8 mouse cellular contexts compared by ENCODE assay signal in the genomic region with DNA sequence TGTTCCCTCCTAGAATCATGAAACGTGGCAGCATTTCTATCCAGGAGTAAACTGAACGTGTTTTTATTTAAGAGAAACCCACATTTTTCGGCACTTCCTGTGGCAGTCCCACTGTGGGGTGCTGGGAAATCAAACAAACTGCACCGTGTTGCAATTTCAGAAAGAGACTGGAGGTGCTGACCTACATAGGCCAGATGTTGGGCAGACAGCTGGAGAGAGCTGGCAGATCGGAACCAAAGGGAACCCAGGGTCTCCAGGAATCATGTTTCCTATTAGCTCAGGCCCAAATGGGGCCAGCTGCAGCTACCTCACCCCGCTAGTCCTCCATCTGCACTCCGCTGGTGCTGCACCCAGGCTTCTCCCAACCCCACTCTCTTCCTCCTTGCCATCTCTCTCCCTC. TPM values are rescaled to one million over a fixed set of nuclear protein-coding genes. Genes with fewer than 3 reads are reported as not detected.
DNase-seq lines count a peak whose midpoint lies in the region; ATAC-seq and TF ChIP-seq lines count a peak whose summit lies in the region.

No protein-coding gene starts in this region.

- no peak overlapping the region for H3K4me2 ChIP-seq in midbrain, embryonic 13.5 days (replicated peaks)
- no peak overlapping the region for H3K4me2 ChIP-seq in midbrain, embryonic 16.5 days (ENCODE audit: low read length)
- H3K4me2 ChIP-seq in lung, embryonic 15.5 days: no peak overlapping the region
- H3K4me2 ChIP-seq in forebrain, postnatal 0 days (ENCODE audit: low read depth): no peak overlapping the region

- H3K9me3 ChIP-seq in midbrain, embryonic 13.5 days: no peaks in the 10 kb centered on the region
- H3K9me3 ChIP-seq in midbrain, embryonic 16.5 days (replicated peaks; ENCODE audit: control insufficient read depth, low read length, poor library complexity, severe bottlenecking): no peaks in the 10 kb centered on the region
- no peaks in the 10 kb centered on the region for H3K9me3 ChIP-seq in lung, embryonic 15.5 days
- no peaks in the 10 kb centered on the region for H3K9me3 ChIP-seq in forebrain, postnatal 0 days (ENCODE audit: low read length)

- 0 out of 2 replicates have a peak, but pooled peaks have one; percentile 7 for ATAC-seq in midbrain, embryonic 13.5 days
- no peak for ATAC-seq in midbrain, embryonic 16.5 days
- ATAC-seq in lung, embryonic 15.5 days (ENCODE audit: borderline replicate concordance, extremely low read depth, low FRiP score, low TSS enrichment): peak; percentile 13; the same call in 1 of the 2 replicates
- ATAC-seq in forebrain, postnatal 0 days: no peak

- peaks cover 34% of the 10 kb centered on the region for H3K4me1 ChIP-seq in midbrain, embryonic 13.5 days (replicated peaks)
- H3K4me1 ChIP-seq in midbrain, embryonic 16.5 days (ENCODE audit: control insufficient read depth, insufficient read depth, low read length): peaks cover 12% of the 10 kb centered on the region
- peaks cover 50% of the 10 kb centered on the region for H3K4me1 ChIP-seq in lung, embryonic 15.5 days
- no peaks in the 10 kb centered on the region for H3K4me1 ChIP-seq in forebrain, postnatal 0 days (ENCODE audit: insufficient read depth)

- DNase-seq in heart, adult 9 months (ENCODE audit: low spot score in 2 of 2): peak; percentile 70 to 71
- DNase-seq in thymus, postnatal 14 days: peak; percentile 29
- DNase-seq in natural killer cell, adult 2 months (ENCODE audit: low spot score in 2 of 2): no peak
- no peak for DNase-seq in forebrain, postnatal 0 days
- DNase-seq in kidney, postnatal 14 days: no peak

- H3K27ac ChIP-seq in midbrain, embryonic 13.5 days: no peak overlapping the region
- H3K27ac ChIP-seq in midbrain, embryonic 16.5 days (ENCODE audit: low read length): no peak overlapping the region
- peak overlapping the region; percentile 74 for H3K27ac ChIP-seq in lung, embryonic 15.5 days
- H3K27ac ChIP-seq in forebrain, postnatal 0 days (ENCODE audit: low read depth, low read length): no peak overlapping the region

- H3K4me3 ChIP-seq in midbrain, embryonic 13.5 days (replicated peaks): no peak overlapping the region
- no peak overlapping the region for H3K4me3 ChIP-seq in midbrain, embryonic 16.5 days (ENCODE audit: low read depth, low read length)
- no peak overlapping the region for H3K4me3 ChIP-seq in lung, embryonic 15.5 days
- H3K4me3 ChIP-seq in forebrain, postnatal 0 days (ENCODE audit: low read depth, low read length): no peak overlapping the region

- no peak overlapping the region for H3K9ac ChIP-seq in midbrain, embryonic 13.5 days (replicated peaks)
- no peak overlapping the region; the same call in 1 of the 2 replicates for H3K9ac ChIP-seq in midbrain, embryonic 16.5 days (ENCODE audit: low read depth, low read length)
- H3K9ac ChIP-seq in lung, embryonic 15.5 days: no peak overlapping the region
- H3K9ac ChIP-seq in forebrain, postnatal 0 days: no peak overlapping the region

- peaks cover 6% of the 10 kb centered on the region for H3K36me3 ChIP-seq in midbrain, embryonic 13.5 days
- no peaks in the 10 kb centered on the region for H3K36me3 ChIP-seq in midbrain, embryonic 16.5 days (ENCODE audit: control insufficient read depth, insufficient read depth, low read length)
- H3K36me3 ChIP-seq in lung, embryonic 15.5 days: no peaks in the 10 kb centered on the region
- no peaks in the 10 kb centered on the region for H3K36me3 ChIP-seq in forebrain, postnatal 0 days (ENCODE audit: insufficient read depth)

- H3K27me3 ChIP-seq in midbrain, embryonic 13.5 days: no peaks in the 10 kb centered on the region
- H3K27me3 ChIP-seq in midbrain, embryonic 16.5 days (ENCODE audit: control insufficient read depth, insufficient read depth, low read depth, low read length): no peaks in the 10 kb centered on the region
- no peaks in the 10 kb centered on the region for H3K27me3 ChIP-seq in lung, embryonic 15.5 days
- no peaks in the 10 kb centered on the region for H3K27me3 ChIP-seq in forebrain, postnatal 0 days (ENCODE audit: insufficient read depth, low read length)

- no peak for TF ChIP-seq CTCF in forebrain, postnatal 0 days (IDR thresholded peaks at IDR 0.05; ENCODE audit: low read depth)

- WGBS in midbrain, embryonic 13.5 days: 86% methylated on average over 7 of the region's 7 CpGs
- WGBS in midbrain, embryonic 16.5 days: 83% methylated on average over 7 of the region's 7 CpGs
- 50% methylated on average over 7 of the region's 7 CpGs for WGBS in lung, embryonic 15.5 days
- WGBS in forebrain, postnatal 0 days: 84% methylated on average over 7 of the region's 7 CpGs

RNA-seq across cellular contexts. Expression of gene Sh3pxd2b, which starts 16.8 kb away (rescaled TPM):
- 22.5 and 25.3 TPM in 2 replicates for polyA plus RNA-seq in midbrain, embryonic 13.5 days (2015; fragmentation: Nextera tagmentation; extraction: Ambion mirVana)
- 21.6 and 23.4 TPM in 2 replicates for polyA plus RNA-seq in midbrain, embryonic 16.5 days (2015; fragmentation: Nextera tagmentation; extraction: Ambion mirVana)
- polyA plus RNA-seq in lung, embryonic 15.5 days (2015; fragmentation: Nextera tagmentation; extraction: Ambion mirVana): 21.8 and 24.3 TPM in 2 replicates
- total RNA-seq in forebrain, postnatal 0 days (2014; rRNA removed): 26.0 and 35.9 TPM in 2 replicates
- 5.7 and 7.4 TPM in 2 replicates for polyA plus RNA-seq in forebrain, postnatal 0 days (2015; fragmentation: Nextera tagmentation; extraction: Ambion mirVana)

Comparison
In these comparisons a context has a peak if more than half of its experiments do, and no peak if none do; other contexts are left out.
1. ATAC-seq: peak in midbrain, embryonic 13.5 days (single experiment) and lung, embryonic 15.5 days (single experiment); none in midbrain, embryonic 16.5 days (single experiment) and forebrain, postnatal 0 days (single experiment).
2. DNase-seq: peak in heart, adult 9 months (2 of 2) and thymus, postnatal 14 days (single experiment); none in natural killer cell, adult 2 months (0 of 2), forebrain, postnatal 0 days (single experiment) and kidney, postnatal 14 days (single experiment).